8 mouse cellular contexts compared by ENCODE assay signal in genomic region chr11:60777801-60778370, GRCm38 (mm10). TPM values are rescaled to one million over a fixed set of nuclear protein-coding genes. Genes with fewer than 3 reads are reported as not detected.
A peak's percentile ranks its signal among the peaks of the same experiment; 100 is the strongest.
DNase-seq lines count a peak whose midpoint lies in the region; ATAC-seq and TF ChIP-seq lines count a peak whose summit lies in the region.

No protein-coding gene starts in this region.

- peaks cover 6 to 65% of the 10 kb centered on the region in 2 experiments; a peak in 3 of 4 replicates for H3K4me1 ChIP-seq in CH12.LX (ENCODE audit: control insufficient read depth in 1 of 2, insufficient read depth in 2 of 2)
- H3K4me1 ChIP-seq in forebrain, embryonic 16.5 days (replicated peaks; ENCODE audit: control insufficient read depth, insufficient read depth, low read length) = peaks cover 70% of the 10 kb centered on the region
- peaks cover 78% of the 10 kb centered on the region for H3K4me1 ChIP-seq in liver, embryonic 15.5 days (replicated peaks)

- H3K9ac ChIP-seq in CH12.LX (ENCODE audit: insufficient read depth, low read depth) = peak overlapping the region; percentile 89
- peak overlapping the region; percentile 76 for H3K9ac ChIP-seq in forebrain, embryonic 16.5 days (replicated peaks; ENCODE audit: low read depth, low read length)
- peak overlapping the region; percentile 74 for H3K9ac ChIP-seq in liver, embryonic 15.5 days

- TF ChIP-seq CTCF in CH12.LX (conservative IDR thresholded peaks at IDR 0.05 in 1 of 2, IDR thresholded peaks at IDR 0.05 in 1 of 2; ENCODE audit: low read depth in 2 of 2, low read length in 2 of 2) = no peak

- dilution Hi-C loops in CH12.LX (cut with MboI; ENCODE audit: extremely low pct_ligation_motif_present, extremely low pct_unique_long_range_greater_than_20kb, low sequenced_read_pairs) = no loop called here

- in situ Hi-C loops in CH12.LX (cut with MboI; ENCODE audit: low pct_ligation_motif_present, low pct_unique_long_range_greater_than_20kb, low sequenced_read_pairs) = loop anchor here (5.0 kb wide), 2 partner anchors 34 to 94 kb away; partner anchors contain the start of gene Shmt1

- H3K4me3 ChIP-seq in CH12.LX (replicated peaks in 1 of 3; ENCODE audit: low read depth in 2 of 3, low read length in 2 of 3, poor library complexity in 1 of 3) = peak overlapping the region; percentile 78 to 98 (median 79)
- peak overlapping the region; percentile 96 for H3K4me3 ChIP-seq in forebrain, embryonic 16.5 days (replicated peaks; ENCODE audit: low read length)
- H3K4me3 ChIP-seq in liver, embryonic 15.5 days (replicated peaks) = peak overlapping the region; percentile 72

- DNase-seq in heart, adult 11 months = peak; percentile 91
- no peak for DNase-seq in heart, adult 18-20 months
- DNase-seq in CH12.LX (ENCODE audit: extremely low read depth) = no peak
- DNase-seq in adrenal gland, adult 8-10 months = no peak
- no peak for DNase-seq in layer of hippocampus, postnatal 36 days
- no peak for DNase-seq in urinary bladder, postnatal 25 days (ENCODE audit: low spot score)

- no peaks in the 10 kb centered on the region for H3K9me3 ChIP-seq in CH12.LX (replicated peaks; ENCODE audit: low read length)
- no peaks in the 10 kb centered on the region for H3K9me3 ChIP-seq in forebrain, embryonic 16.5 days (ENCODE audit: control insufficient read depth, low read length)
- H3K9me3 ChIP-seq in liver, embryonic 15.5 days (replicated peaks) = no peaks in the 10 kb centered on the region

- H3K36me3 ChIP-seq in CH12.LX (replicated peaks in 1 of 2; ENCODE audit: control insufficient read depth in 1 of 2, insufficient read depth in 1 of 2, low read length in 1 of 2) = peaks cover 20 to 41% of the 10 kb centered on the region in 2 experiments
- H3K36me3 ChIP-seq in forebrain, embryonic 16.5 days (ENCODE audit: control insufficient read depth, insufficient read depth) = peaks cover 2% of the 10 kb centered on the region; the same call in 1 of the 2 replicates
- H3K36me3 ChIP-seq in liver, embryonic 15.5 days (replicated peaks) = peaks cover 30% of the 10 kb centered on the region

- no peak for TF ChIP-seq RAD21 in CH12.LX (IDR thresholded peaks at IDR 0.05; ENCODE audit: low read depth, low read length)

- peaks cover 87% of the 10 kb centered on the region for H3K79me2 ChIP-seq in CH12.LX (replicated peaks; ENCODE audit: control insufficient read depth, extremely low read depth, insufficient read depth, poor library complexity, severe bottlenecking)

- TF ChIP-seq POLR2A in CH12.LX (IDR thresholded peaks at IDR 0.05; ENCODE audit: low read depth, low read length) = no peak

- no peaks in the 10 kb centered on the region for H3K27me3 ChIP-seq in CH12.LX (replicated peaks)
- no peaks in the 10 kb centered on the region for H3K27me3 ChIP-seq in forebrain, embryonic 16.5 days (replicated peaks; ENCODE audit: control insufficient read depth, insufficient read depth, low read length)
- no peaks in the 10 kb centered on the region for H3K27me3 ChIP-seq in liver, embryonic 15.5 days

- H3K4me2 ChIP-seq in CH12.LX (ENCODE audit: insufficient read depth, low read depth, poor library complexity, severe bottlenecking) = peak overlapping the region; percentile 72
- peak overlapping the region; percentile 71 for H3K4me2 ChIP-seq in forebrain, embryonic 16.5 days (ENCODE audit: low read length)
- H3K4me2 ChIP-seq in liver, embryonic 15.5 days = peak overlapping the region; percentile 84

- H3K27ac ChIP-seq in CH12.LX (ENCODE audit: insufficient read depth, low read depth) = peak overlapping the region; percentile 90
- H3K27ac ChIP-seq in forebrain, embryonic 16.5 days (ENCODE audit: low read length) = peak overlapping the region; percentile 80
- peak overlapping the region; percentile 85 for H3K27ac ChIP-seq in liver, embryonic 15.5 days (replicated peaks)

- no peak for TF ChIP-seq EP300 in CH12.LX (IDR thresholded peaks at IDR 0.05; ENCODE audit: low read length)

- ATAC-seq in forebrain, embryonic 16.5 days = no peak
- ATAC-seq in liver, embryonic 15.5 days (ENCODE audit: insufficient read depth) = no peak

- WGBS in forebrain, embryonic 16.5 days = 31% methylated on average over 16 of the region's 16 CpGs
- 20% methylated on average over 16 of the region's 16 CpGs for WGBS in liver, embryonic 15.5 days (ENCODE audit: insufficient replicate concordance)

TF ChIP-seq in CH12.LX, 34 proteins besides CTCF, POLR2A, EP300 and RAD21:
- TF ChIP-seq PAX5 (IDR thresholded peaks at IDR 0.05; ENCODE audit: low read length) (no peak), ETS1 (conservative IDR thresholded peaks at IDR 0.05; ENCODE audit: low read depth, low read length) (no peak), USF2 (conservative IDR thresholded peaks at IDR 0.05; ENCODE audit: low read depth, low read length) (0 out of 2 replicates have a peak, but pooled peaks have one; percentile 17)
TF ChIP-seq in CH12.LX: peak in this region for 1.

RNA-seq across cellular contexts. Expression of gene Smcr8, which starts 0.6 kb away (rescaled TPM):
- 10 to 100 TPM; 15.2 to 16.8 TPM for total RNA-seq in heart, adult 18-20 months (2021)
- 22.4 and 24.6 TPM in 2 replicates for total RNA-seq in CH12.LX (2012; rRNA removed)
- total RNA-seq in CH12.LX (2014; rRNA removed) = 8.5 and 11.0 TPM in 2 replicates
- polyA plus RNA-seq in CH12.LX (2012; ENCODE audit: insufficient read length, low read depth) = 24.5 and 27.5 TPM in 2 replicates
- 7.0 and 7.8 TPM in 2 replicates for polyA plus RNA-seq in forebrain, embryonic 16.5 days (2015; fragmentation: Nextera tagmentation; extraction: Ambion mirVana)
- polyA plus RNA-seq in liver, embryonic 15.5 days (2015; fragmentation: Nextera tagmentation; extraction: Ambion mirVana) = 2.6 and 3.2 TPM in 2 replicates
- total RNA-seq in adrenal gland, adult 8-10 months (2022) = 10 to 100 TPM; 23.3 to 30.1 (median 27.3) TPM
- 10 to 100 TPM; 31.4 to 35.3 TPM for total RNA-seq in layer of hippocampus, postnatal 36 days (2021)

RNA-seq across cellular contexts. Expression of gene Top3a, which starts 0.7 kb away (rescaled TPM):
- 1 to 10 TPM; 3.8 to 4.4 TPM for total RNA-seq in heart, adult 18-20 months (2021)
- total RNA-seq in CH12.LX (2012; rRNA removed) = 28.8 and 28.9 TPM in 2 replicates
- total RNA-seq in CH12.LX (2014; rRNA removed) = 19.6 and 20.6 TPM in 2 replicates
- polyA plus RNA-seq in CH12.LX (2012; ENCODE audit: insufficient read length, low read depth) = 38.9 and 43.7 TPM in 2 replicates
- 11.5 and 12.2 TPM in 2 replicates for polyA plus RNA-seq in forebrain, embryonic 16.5 days (2015; fragmentation: Nextera tagmentation; extraction: Ambion mirVana)
- 5.9 TPM in 2 replicates for polyA plus RNA-seq in liver, embryonic 15.5 days (2015; fragmentation: Nextera tagmentation; extraction: Ambion mirVana)
- total RNA-seq in adrenal gland, adult 8-10 months (2022) = 10 to 100 TPM; 11.9 to 15.8 (median 14.6) TPM
- total RNA-seq in layer of hippocampus, postnatal 36 days (2021) = 1 to 10 TPM; 5.1 to 5.3 TPM

RNA-seq across cellular contexts. Expression of gene Shmt1, which starts 33.6 kb away (rescaled TPM):
- total RNA-seq in heart, adult 18-20 months (2021) = 10 to 100 TPM; 11.9 to 13.5 TPM
- total RNA-seq in CH12.LX (2012; rRNA removed) (136 and 189 TPM in 2 replicates), CH12.LX (2014; rRNA removed) (197 and 235 TPM in 2 replicates)
- polyA plus RNA-seq in CH12.LX (2012; ENCODE audit: insufficient read length, low read depth) = 178 TPM in 2 replicates
- 14.9 and 17.7 TPM in 2 replicates for polyA plus RNA-seq in forebrain, embryonic 16.5 days (2015; fragmentation: Nextera tagmentation; extraction: Ambion mirVana)
- 52.4 and 64.0 TPM in 2 replicates for polyA plus RNA-seq in liver, embryonic 15.5 days (2015; fragmentation: Nextera tagmentation; extraction: Ambion mirVana)
- total RNA-seq in adrenal gland, adult 8-10 months (2022) = 100 to 1,000 TPM in 1 of 4 experiments, 10 to 100 TPM in 3; 38.4 to 111 (median 73.2) TPM
- total RNA-seq in layer of hippocampus, postnatal 36 days (2021) = 1 to 10 TPM; 5.3 to 6.6 TPM

RNA-seq across cellular contexts. Expression of gene Mief2, which starts 49.7 kb away (rescaled TPM):
- total RNA-seq in heart, adult 18-20 months (2021) = 10 to 100 TPM; 30.5 to 34.2 TPM
- total RNA-seq in CH12.LX (2012; rRNA removed) (12.7 and 16.3 TPM in 2 replicates), CH12.LX (2014; rRNA removed) (6.8 and 7.2 TPM in 2 replicates)
- 9.9 and 10.9 TPM in 2 replicates for polyA plus RNA-seq in CH12.LX (2012; ENCODE audit: insufficient read length, low read depth)
- polyA plus RNA-seq in forebrain, embryonic 16.5 days (2015; fragmentation: Nextera tagmentation; extraction: Ambion mirVana) = 25.5 and 25.7 TPM in 2 replicates
- polyA plus RNA-seq in liver, embryonic 15.5 days (2015; fragmentation: Nextera tagmentation; extraction: Ambion mirVana) = 2.5 and 2.8 TPM in 2 replicates
- total RNA-seq in adrenal gland, adult 8-10 months (2022) = 10 to 100 TPM; 36.9 to 41.2 (median 38.8) TPM
- 10 to 100 TPM; 23.6 to 24.4 TPM for total RNA-seq in layer of hippocampus, postnatal 36 days (2021)

RNA-seq across cellular contexts. Expression of gene Flii, which starts 50.8 kb away (rescaled TPM):
- total RNA-seq in heart, adult 18-20 months (2021) = 100 to 1,000 TPM; 124 to 129 TPM
- total RNA-seq in CH12.LX (2012; rRNA removed) (99.3 and 112 TPM in 2 replicates), CH12.LX (2014; rRNA removed) (43.9 and 49.5 TPM in 2 replicates)
- polyA plus RNA-seq in CH12.LX (2012; ENCODE audit: insufficient read length, low read depth) = 71.4 and 88.6 TPM in 2 replicates
- polyA plus RNA-seq in forebrain, embryonic 16.5 days (2015; fragmentation: Nextera tagmentation; extraction: Ambion mirVana) = 82.9 and 85.7 TPM in 2 replicates
- 27.8 and 29.1 TPM in 2 replicates for polyA plus RNA-seq in liver, embryonic 15.5 days (2015; fragmentation: Nextera tagmentation; extraction: Ambion mirVana)
- total RNA-seq in adrenal gland, adult 8-10 months (2022) = 100 to 1,000 TPM; 162 to 185 (median 177) TPM
- total RNA-seq in layer of hippocampus, postnatal 36 days (2021) = 10 to 100 TPM; 58.4 to 60.6 TPM
